Mouse (Mus musculus) lung, embryonic 16.5 days (tissue): ENCODE results near the gene Bicdl2. TPM values are rescaled to one million over a fixed set of nuclear protein-coding genes. Genes with fewer than 3 reads are reported as not detected.

Source experiments
- ATAC-seq: fragments of 200-750 bp; cut with Nextera tagmentation; 2 replicates; pipeline ENCODE4 v1.8.0; 2017; ENCODE audit warnings: low read depth, mild to moderate bottlenecking, moderate library complexity
- H3K27ac ChIP-seq: fragments of 300-500 bp; sonication (generic); 2 replicates; pipeline ENCODE4 v1.5.1; 2014; ENCODE audit warnings: mild to moderate bottlenecking, control low read depth, low read length
- H3K27me3 ChIP-seq: fragments of 300-500 bp; sonication (generic); 2 replicates; pipeline ENCODE4 v1.6.1; 2014; ENCODE audit warnings: low read depth, low read length, mixed read lengths; ENCODE audit not compliant: control insufficient read depth, insufficient read depth
- H3K36me3 ChIP-seq: fragments of 300-500 bp; sonication (generic); 2 replicates; pipeline ENCODE4 v1.6.1; 2014; ENCODE audit warnings: low read length; ENCODE audit not compliant: control insufficient read depth, insufficient read depth
- H3K4me1 ChIP-seq: fragments of 300-500 bp; sonication (generic); replicated peaks from 2 replicates; pipeline ENCODE4 v1.6.1; 2014; ENCODE audit warnings: low read length, mixed read lengths; ENCODE audit not compliant: control insufficient read depth, insufficient read depth
- H3K4me2 ChIP-seq: fragments of 300-500 bp; sonication (generic); 2 replicates; pipeline ENCODE4 v1.6.1; 2014; ENCODE audit warnings: low read depth, low read length, control low read depth
- H3K4me3 ChIP-seq: fragments of 300-500 bp; sonication (generic); 2 replicates; pipeline ENCODE4 v1.5.1; 2014; ENCODE audit warnings: mild to moderate bottlenecking, low read length, control low read depth
- H3K9ac ChIP-seq: fragments of 300-500 bp; sonication (generic); 2 replicates; pipeline ENCODE4 v1.6.1; 2014; ENCODE audit warnings: low read length, control low read depth
- H3K9me3 ChIP-seq: fragments of 300-500 bp; sonication (generic); 2 replicates; pipeline ENCODE4 v1.6.1; 2016; ENCODE audit warnings: low read length; ENCODE audit not compliant: control insufficient read depth
- WGBS: fragments of 180-500 bp; shearing (Covaris S2); extraction: QIAGEN DNeasy Blood & Tissue Kit; methylation state at CpG from one replicate; pipeline ENCODE4 v1.1.7; 2014; 5-methylcytosine and 5-hydroxymethylcytosine counted together
- polyA plus RNA-seq: library from polyadenylated mRNA; unstranded; fragments of >200 nt; fragmentation: Nextera tagmentation; extraction: Ambion mirVana; gene quantifications from 2 replicates; pipeline ENCODE4 v1.2.1, GENCODE M21; 2015

Bicdl2 gene
- polyA plus RNA-seq, 1 experiment from 2014 or later, result 4.3 TPM

DNA sequence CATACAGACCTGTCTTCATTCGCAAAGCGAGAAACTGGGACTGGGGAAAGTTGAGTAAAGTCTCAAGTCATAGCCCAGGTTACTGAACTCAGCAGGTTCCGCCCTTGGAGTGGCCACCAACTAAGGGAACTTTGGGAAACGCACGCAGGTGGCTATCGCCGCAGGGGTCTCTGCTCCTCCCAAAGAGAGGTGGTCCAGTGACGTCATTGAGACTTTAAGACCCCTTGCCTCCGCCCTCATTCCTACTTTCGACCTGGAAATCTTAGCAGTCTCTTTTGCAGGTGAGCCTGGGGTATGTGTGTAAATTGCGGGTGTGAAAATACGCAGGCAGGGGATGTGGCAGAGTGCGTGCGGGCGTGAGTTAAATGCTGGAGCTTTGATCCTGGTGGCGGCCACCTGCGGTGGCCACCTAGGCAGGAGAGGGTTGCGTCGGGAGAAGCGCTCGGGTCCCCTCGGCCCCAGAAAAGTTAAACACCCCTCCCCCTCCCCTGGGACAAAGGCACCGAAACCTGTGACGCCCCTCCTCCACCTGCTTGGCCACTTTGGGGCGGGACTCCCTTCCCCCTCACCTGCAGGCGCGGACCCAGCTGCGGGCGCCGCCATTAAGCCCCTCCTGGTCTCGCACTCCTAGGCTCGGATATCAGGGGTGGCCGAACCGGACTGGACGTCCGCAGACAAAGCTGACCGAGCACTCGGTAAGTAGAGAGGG, 19.0 kb downstream of the Bicdl2 start, which contains the start of gene Cldn6:
Cldn6 (plus strand) TSS at position 123 of the 709 bp plus-strand sequence.
- peak within 1 kb of the TSS; percentile 55 for H3K4me2 ChIP-seq
- H3K27me3 ChIP-seq, result peaks cover 41% of the 10 kb centered on the region
- WGBS, result 2% methylated on average over 38 of the region's 38 CpGs
- no peaks in the 10 kb centered on the region for H3K9me3 ChIP-seq
- H3K27ac ChIP-seq, result peak within 1 kb of the TSS; percentile 68
- peak; percentile 11; the same call in 1 of the 2 replicates for ATAC-seq
- peaks cover 44% of the 10 kb centered on the region for H3K4me1 ChIP-seq
- H3K4me3 ChIP-seq, result peak within 1 kb of the TSS; percentile 53
- peak within 1 kb of the TSS; percentile 65 for H3K9ac ChIP-seq
- no peaks in the 10 kb centered on the region for H3K36me3 ChIP-seq

GRCm38 (mm10) chr17:23680336-23680735, 20.0 kb downstream of the Bicdl2 start:
- H3K9ac ChIP-seq, result peak overlapping the region; percentile 65
- peaks cover 34% of the 10 kb centered on the region for H3K4me1 ChIP-seq
- no peaks in the 10 kb centered on the region for H3K36me3 ChIP-seq
- 46% methylated on average over 9 of the region's 9 CpGs for WGBS
- peak overlapping the region; percentile 55 for H3K4me2 ChIP-seq
- peak overlapping the region; percentile 68; the same call in 1 of the 2 replicates for H3K27ac ChIP-seq
- no peaks in the 10 kb centered on the region for H3K9me3 ChIP-seq
- ATAC-seq, result no peak
- H3K27me3 ChIP-seq, result peaks cover 42% of the 10 kb centered on the region
- H3K4me3 ChIP-seq, result peak overlapping the region; percentile 53

DNA sequence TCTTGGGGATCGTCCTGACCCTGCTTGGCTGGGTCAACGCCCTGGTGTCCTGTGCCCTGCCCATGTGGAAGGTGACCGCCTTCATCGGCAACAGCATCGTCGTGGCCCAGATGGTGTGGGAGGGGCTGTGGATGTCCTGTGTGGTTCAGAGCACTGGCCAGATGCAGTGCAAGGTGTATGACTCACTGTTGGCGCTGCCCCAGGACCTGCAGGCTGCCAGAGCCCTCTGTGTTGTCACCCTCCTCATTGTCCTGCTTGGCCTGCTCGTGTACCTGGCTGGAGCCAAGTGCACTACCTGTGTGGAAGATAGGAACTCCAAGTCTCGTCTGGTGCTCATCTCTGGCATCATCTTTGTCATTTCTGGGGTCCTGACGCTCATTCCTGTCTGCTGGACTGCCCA, 20.8 kb downstream of the Bicdl2 start:
- no peak overlapping the region for H3K27ac ChIP-seq
- H3K9ac ChIP-seq, result no peak overlapping the region
- 43% methylated on average over 10 of the region's 10 CpGs for WGBS
- H3K36me3 ChIP-seq, result no peaks in the 10 kb centered on the region
- peaks cover 26% of the 10 kb centered on the region for H3K4me1 ChIP-seq
- H3K27me3 ChIP-seq, result peaks cover 42% of the 10 kb centered on the region
- H3K4me2 ChIP-seq, result peak overlapping the region; percentile 55
- 0 out of 2 replicates have a peak overlapping the region, but pooled peaks have one; percentile 5 for H3K4me3 ChIP-seq
- H3K9me3 ChIP-seq, result no peaks in the 10 kb centered on the region
- ATAC-seq, result no peak

- WGBS, result 33% methylated on average over 4 of the region's 4 CpGs
These were observed 21.8 kb downstream of the Bicdl2 start for GRCm38 (mm10) chr17:23682092-23682491.

DNA sequence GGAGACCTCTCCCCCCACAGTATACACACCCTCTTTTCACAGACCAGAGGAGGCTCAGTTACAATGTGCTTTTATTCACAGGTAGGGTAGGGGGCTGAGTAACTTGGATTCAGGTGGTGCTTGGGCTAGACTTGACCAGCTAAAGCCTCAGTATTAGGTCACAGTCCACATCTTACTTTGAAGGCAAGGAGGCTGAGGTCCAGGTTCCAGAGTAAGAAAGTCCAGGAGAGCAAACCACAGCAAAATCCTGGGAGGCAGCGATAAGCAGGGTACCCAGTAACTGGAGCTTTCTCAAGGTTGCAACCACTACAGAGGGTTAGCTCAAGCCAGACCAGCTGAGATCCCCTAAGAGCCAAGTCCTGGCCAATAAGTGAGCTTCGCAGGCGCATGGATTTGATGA, 22.2 kb downstream of the Bicdl2 start:
- H3K4me2 ChIP-seq, result no peak overlapping the region
- H3K4me1 ChIP-seq, result peaks cover 18% of the 10 kb centered on the region
- 49% methylated on average over 3 of the region's 3 CpGs for WGBS
- H3K27me3 ChIP-seq, result peaks cover 42% of the 10 kb centered on the region
- ATAC-seq, result no peak
- no peak overlapping the region for H3K27ac ChIP-seq
- no peaks in the 10 kb centered on the region for H3K36me3 ChIP-seq
- no peak overlapping the region for H3K9ac ChIP-seq
- H3K4me3 ChIP-seq, result no peak overlapping the region
- no peaks in the 10 kb centered on the region for H3K9me3 ChIP-seq

More at GRCm38 (mm10) chr17:23682092-23682491, 21.8 kb downstream of the Bicdl2 start:
- Histone ChIP-seq H3K9ac (no peak overlapping the region), H3K4me3 (no peak overlapping the region), H3K27ac (no peak overlapping the region), H3K27me3 (peaks cover 42% of the 10 kb centered on the region), H3K4me2 (no peak overlapping the region), H3K9me3 (no peaks in the 10 kb centered on the region), H3K4me1 (peaks cover 20% of the 10 kb centered on the region), H3K36me3 (no peaks in the 10 kb centered on the region)
- no peak for ATAC-seq

DNA sequence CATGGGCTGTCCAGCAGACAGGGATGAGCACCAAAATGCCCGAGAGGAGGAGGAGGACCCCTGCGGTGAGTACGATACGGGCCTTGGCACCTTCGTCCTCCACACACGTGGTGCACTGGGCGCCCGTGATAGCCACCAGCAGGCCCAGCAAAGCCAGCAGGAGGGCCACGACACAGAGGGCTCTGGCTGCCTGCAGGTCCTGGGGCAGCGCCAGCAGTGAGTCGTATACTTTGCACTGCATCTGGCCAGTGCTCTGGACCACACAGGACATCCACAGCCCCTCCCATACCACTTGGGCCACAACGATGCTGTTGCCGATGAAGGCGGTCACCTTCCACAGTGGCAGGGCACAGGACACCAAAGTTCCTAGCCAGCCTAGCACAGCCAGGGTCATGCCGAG, 22.9 kb downstream of the Bicdl2 start:
- H3K4me2 ChIP-seq, result no peak overlapping the region
- no peak for ATAC-seq

DNA sequence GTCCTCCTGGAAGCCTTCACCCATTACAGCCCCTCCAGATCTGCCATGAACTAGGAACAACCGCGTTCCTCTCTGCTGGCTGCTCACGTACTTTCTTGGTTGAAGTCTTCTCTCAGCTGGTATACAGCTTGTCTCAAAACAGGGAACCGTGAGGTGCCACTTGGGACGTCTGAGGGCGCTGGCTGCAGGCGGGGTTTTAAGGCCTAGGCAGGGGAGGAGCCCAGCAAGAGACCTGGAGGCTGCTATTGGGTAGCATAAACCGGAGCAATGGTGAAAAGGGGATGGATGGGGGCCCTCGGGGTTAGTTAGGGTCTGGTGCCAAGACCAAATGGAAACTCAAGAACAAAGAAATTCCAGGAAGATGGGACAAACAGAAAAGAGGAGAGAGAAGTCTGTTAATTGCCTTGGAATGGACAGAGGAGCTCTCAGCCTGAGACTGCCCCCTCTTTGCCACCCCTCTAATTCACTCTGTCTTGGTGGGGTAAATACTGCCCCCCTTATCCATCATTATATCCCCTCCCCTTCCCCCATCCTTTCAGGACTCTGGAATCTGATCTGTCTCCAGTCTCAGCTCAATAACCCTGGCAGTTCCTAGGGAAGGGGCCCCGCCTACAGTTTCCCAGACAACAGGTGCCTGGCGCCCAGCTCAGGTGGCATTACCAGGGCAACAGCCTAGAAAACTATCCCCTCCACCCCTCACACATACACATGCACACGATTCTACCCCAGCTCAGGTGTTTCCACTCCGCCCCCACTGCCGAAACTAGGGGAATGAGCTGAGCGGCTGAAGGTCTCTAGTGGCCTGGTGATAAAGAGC, 23.8 kb downstream of the Bicdl2 start, which contains the start of gene Cldn9:
Cldn9 (minus strand) TSS at position 171 of the 817 bp plus-strand sequence.
- Histone ChIP-seq H3K4me1 (peaks cover 15% of the 10 kb centered on the region; the same call in 1 of the 2 replicates), H3K4me2 (no peak within 1 kb of the TSS), H3K27ac (peak within 1 kb of the TSS; percentile 39), H3K9ac (0 out of 2 replicates have a peak within 1 kb of the TSS, but pooled peaks have one; percentile 22), H3K4me3 (no peak within 1 kb of the TSS), H3K27me3 (peaks cover 37% of the 10 kb centered on the region), H3K36me3 (no peaks in the 10 kb centered on the region), H3K9me3 (no peaks in the 10 kb centered on the region)
- ATAC-seq, result peak; percentile 84
- 19% methylated on average over 15 of the region's 15 CpGs for WGBS

More for the DNA sequence above, 22.9 kb downstream of the Bicdl2 start:
- H3K4me3 ChIP-seq, result no peak overlapping the region
- H3K36me3 ChIP-seq, result no peaks in the 10 kb centered on the region
- H3K9me3 ChIP-seq, result no peaks in the 10 kb centered on the region
- peaks cover 42% of the 10 kb centered on the region for H3K27me3 ChIP-seq
- WGBS, result 15% methylated on average over 15 of the region's 15 CpGs
- H3K27ac ChIP-seq, result 0 out of 2 replicates have a peak overlapping the region, but pooled peaks have one; percentile 9
- peaks cover 15% of the 10 kb centered on the region; the same call in 1 of the 2 replicates for H3K4me1 ChIP-seq
- 0 out of 2 replicates have a peak overlapping the region, but pooled peaks have one; percentile 22 for H3K9ac ChIP-seq

DNA sequence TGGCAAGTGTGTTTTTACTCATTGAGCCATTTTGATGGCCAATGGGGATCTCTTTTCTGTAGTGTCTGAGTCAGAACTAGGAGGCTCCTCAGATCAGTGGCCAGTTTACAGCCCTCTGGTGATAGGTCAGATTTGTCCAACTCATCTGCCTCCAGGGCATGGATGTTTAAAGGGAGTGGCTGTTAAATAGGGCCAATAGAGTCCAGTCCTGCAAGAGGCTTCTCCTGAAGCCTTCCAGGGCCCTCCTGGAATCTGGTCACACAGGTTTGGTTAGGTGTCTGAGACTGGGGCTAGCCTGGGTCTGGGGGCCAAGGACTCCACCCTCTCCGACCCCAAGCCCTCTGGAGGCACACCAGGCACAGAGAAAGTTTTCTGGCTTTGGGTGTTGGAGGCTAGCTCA, 34.2 kb downstream of the Bicdl2 start:
- Histone ChIP-seq H3K27ac (peak overlapping the region; percentile 68), H3K36me3 (no peaks in the 10 kb centered on the region), H3K4me2 (no peak overlapping the region), H3K4me3 (no peak overlapping the region), H3K9me3 (no peaks in the 10 kb centered on the region), H3K9ac (no peak overlapping the region), H3K27me3 (peaks cover 8% of the 10 kb centered on the region), H3K4me1 (peaks cover 12% of the 10 kb centered on the region)
- 44% methylated on average over 1 of the region's 1 CpGs for whole genome bisulfite sequencing
- ATAC-seq, result peak; percentile 38; the same call in 1 of the 2 replicates

- peak overlapping the region; percentile 71 for H3K27ac ChIP-seq
- no peaks in the 10 kb centered on the region for H3K9me3 ChIP-seq
- no peak overlapping the region for H3K4me3 ChIP-seq
- no peak overlapping the region for H3K9ac ChIP-seq
- H3K27me3 ChIP-seq, result peaks cover 12% of the 10 kb centered on the region
- peaks cover 14% of the 10 kb centered on the region for H3K4me1 ChIP-seq
- ATAC-seq, result peak; percentile 78
- H3K4me2 ChIP-seq, result no peak overlapping the region
- WGBS, result 21% methylated on average over 3 of the region's 3 CpGs
- H3K36me3 ChIP-seq, result no peaks in the 10 kb centered on the region
These were observed 35.5 kb downstream of the Bicdl2 start for GRCm38 (mm10) chr17:23695801-23696200.
